Mouse (Mus musculus): ENCODE measurements around the gene A430078G23Rik. TPM values are rescaled to one million over a fixed set of nuclear protein-coding genes. Genes with fewer than 3 reads are reported as not detected.
A peak's percentile ranks its signal among the peaks of the same experiment; 100 is the strongest.

The A430078G23Rik gene
- polyA plus RNA-seq, 2 experiments: 0.33 to 0.36 TPM

DNA sequence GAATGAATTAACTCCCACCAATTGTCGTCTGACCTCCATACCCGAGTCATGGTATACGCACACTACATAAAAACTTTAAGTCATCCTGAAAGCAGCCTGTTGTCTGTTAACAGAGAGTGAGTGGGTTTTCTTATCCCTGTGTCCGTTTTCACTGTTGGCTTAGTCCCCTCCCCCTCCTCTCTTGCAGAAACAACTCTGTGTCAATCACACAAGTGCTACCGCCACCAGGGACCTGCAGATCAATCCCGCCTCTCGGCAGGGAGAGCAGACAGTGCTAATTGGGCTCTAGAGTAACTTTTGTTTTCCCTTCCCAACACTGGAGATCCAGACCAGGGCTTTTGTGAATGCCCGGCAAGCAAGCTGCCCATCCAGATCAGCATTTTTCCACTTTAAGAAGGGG, 64.2 kb downstream of the A430078G23Rik start:
- Histone ChIP-seq H3K9ac (replicated peaks) (no peak overlapping the region), H3K27ac (no peak overlapping the region), H3K36me3 (replicated peaks; ENCODE audit: control insufficient read depth, insufficient read depth, low read depth) (no peaks in the 10 kb centered on the region), H3K4me1 (replicated peaks; ENCODE audit: control insufficient read depth in 2 of 2, insufficient read depth in 2 of 2, low read length in 1 of 2) (peaks cover 14 to 39% of the 10 kb centered on the region in 2 experiments), H3K27me3 (ENCODE audit: control insufficient read depth, insufficient read depth, low read length) (no peaks in the 10 kb centered on the region), H3K4me2 (ENCODE audit: low read depth) (peak overlapping the region; percentile 8), H3K4me3 (ENCODE audit: insufficient read depth in 1 of 2, low read depth in 2 of 2, low read length in 2 of 2) (no peak overlapping the region), H3K9me3 (ENCODE audit: control insufficient read depth, low read length) (no peaks in the 10 kb centered on the region)
- ATAC-seq (ENCODE audit: insufficient read depth): peak; percentile 33; the same call in 1 of the 2 replicates
- WGBS (ENCODE audit: insufficient replicate concordance): 24% methylated on average over 8 of the region's 8 CpGs
- DNase-seq (ENCODE audit: low read depth in 3 of 3, low spot score in 3 of 3): no peak
- TF ChIP-seq EP300 (IDR thresholded peaks at IDR 0.05; ENCODE audit: low read depth) (no peak), CTCF (IDR thresholded peaks at IDR 0.05; ENCODE audit: low read depth) (no peak)

DNA sequence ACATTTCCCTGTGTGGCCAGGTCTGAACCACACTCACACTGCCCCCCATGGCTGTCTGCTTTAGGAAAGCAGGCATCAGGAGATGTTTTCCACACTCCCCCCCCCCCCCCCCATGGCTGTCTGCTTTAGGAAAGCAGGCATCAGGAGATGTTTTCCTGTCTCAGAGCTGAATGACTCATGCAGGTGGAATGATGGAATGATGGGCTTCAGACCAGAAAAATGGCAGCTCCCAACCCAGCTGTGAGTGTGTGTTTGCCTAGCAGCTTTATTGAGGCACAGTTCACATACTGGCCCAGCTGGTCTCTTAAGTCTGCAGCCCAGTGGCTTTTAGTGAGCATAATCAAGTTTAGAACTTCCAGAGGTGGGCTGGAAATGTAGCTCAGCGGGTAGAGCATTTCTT, 64.9 kb downstream of the A430078G23Rik start:
- H3K36me3 ChIP-seq (replicated peaks; ENCODE audit: control insufficient read depth, insufficient read depth, low read depth): no peaks in the 10 kb centered on the region
- peaks cover 7 to 33% of the 10 kb centered on the region in 2 experiments for H3K4me1 ChIP-seq (replicated peaks; ENCODE audit: control insufficient read depth in 2 of 2, insufficient read depth in 2 of 2, low read length in 1 of 2)
- TF ChIP-seq EP300 (IDR thresholded peaks at IDR 0.05; ENCODE audit: low read depth): no peak
- TF ChIP-seq CTCF (IDR thresholded peaks at IDR 0.05; ENCODE audit: low read depth): no peak
- no peaks in the 10 kb centered on the region for H3K9me3 ChIP-seq (ENCODE audit: control insufficient read depth, low read length)
- DNase-seq (ENCODE audit: low read depth in 3 of 3, low spot score in 3 of 3) (no peak), ATAC-seq (ENCODE audit: insufficient read depth) (no peak)
- H3K4me2 ChIP-seq (ENCODE audit: low read depth): no peak overlapping the region
- no peak overlapping the region for H3K4me3 ChIP-seq (ENCODE audit: insufficient read depth in 1 of 2, low read depth in 2 of 2, low read length in 2 of 2)
- no peak overlapping the region for H3K9ac ChIP-seq (replicated peaks)
- no peaks in the 10 kb centered on the region for H3K27me3 ChIP-seq (ENCODE audit: control insufficient read depth, insufficient read depth, low read length)
- no peak overlapping the region for H3K27ac ChIP-seq
- WGBS (ENCODE audit: insufficient replicate concordance): 67% methylated on average over 1 of the region's 1 CpGs

DNA sequence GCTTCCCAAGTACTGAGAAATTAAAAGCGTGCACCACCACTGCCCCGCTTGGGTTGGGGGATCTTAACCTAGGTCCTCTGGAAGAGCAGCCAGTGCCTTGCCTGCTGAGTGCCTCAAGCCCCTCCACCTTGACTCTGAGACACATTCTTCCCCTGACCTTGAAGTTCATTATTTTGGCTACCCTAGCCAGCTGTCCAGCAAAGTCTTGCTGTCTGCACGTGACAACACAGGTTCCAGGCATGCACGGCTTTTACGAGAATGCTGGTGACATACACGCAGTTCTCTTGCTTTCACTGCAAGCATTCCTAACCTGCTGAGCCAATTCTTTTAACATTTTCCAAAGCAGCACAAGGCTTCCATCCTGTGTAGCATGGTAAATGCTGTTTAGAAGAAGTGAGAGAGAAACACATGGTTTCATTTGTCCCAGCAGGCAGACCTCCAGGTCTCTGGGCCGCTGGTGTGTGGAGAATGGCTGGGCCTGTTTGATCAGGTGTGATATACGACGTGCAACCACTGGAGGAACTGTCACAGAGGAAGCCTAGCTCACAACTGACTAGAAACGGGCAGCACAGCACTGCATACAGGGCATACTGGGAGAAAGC, 67.0 kb downstream of the A430078G23Rik start:
- no peak for ATAC-seq (ENCODE audit: insufficient read depth)
- H3K9me3 ChIP-seq (ENCODE audit: control insufficient read depth, low read length): no peaks in the 10 kb centered on the region
- no peak overlapping the region for H3K4me2 ChIP-seq (ENCODE audit: low read depth)
- no peak overlapping the region for H3K27ac ChIP-seq
- H3K27me3 ChIP-seq (ENCODE audit: control insufficient read depth, insufficient read depth, low read length): no peaks in the 10 kb centered on the region
- H3K9ac ChIP-seq (replicated peaks): no peak overlapping the region
- peaks cover 0 to 16% of the 10 kb centered on the region in 2 experiments; a peak in 2 of 4 replicates for H3K4me1 ChIP-seq (replicated peaks; ENCODE audit: control insufficient read depth in 2 of 2, insufficient read depth in 2 of 2, low read length in 1 of 2)
- TF ChIP-seq CTCF (IDR thresholded peaks at IDR 0.05; ENCODE audit: low read depth) (no peak), EP300 (IDR thresholded peaks at IDR 0.05; ENCODE audit: low read depth) (no peak)
- DNase-seq (ENCODE audit: low read depth in 3 of 3, low spot score in 3 of 3): no peak
- no peaks in the 10 kb centered on the region for H3K36me3 ChIP-seq (replicated peaks; ENCODE audit: control insufficient read depth, insufficient read depth, low read depth)
- H3K4me3 ChIP-seq (ENCODE audit: insufficient read depth in 1 of 2, low read depth in 2 of 2, low read length in 2 of 2): no peak overlapping the region
- WGBS (ENCODE audit: insufficient replicate concordance): 75% methylated on average over 10 of the region's 10 CpGs

DNA sequence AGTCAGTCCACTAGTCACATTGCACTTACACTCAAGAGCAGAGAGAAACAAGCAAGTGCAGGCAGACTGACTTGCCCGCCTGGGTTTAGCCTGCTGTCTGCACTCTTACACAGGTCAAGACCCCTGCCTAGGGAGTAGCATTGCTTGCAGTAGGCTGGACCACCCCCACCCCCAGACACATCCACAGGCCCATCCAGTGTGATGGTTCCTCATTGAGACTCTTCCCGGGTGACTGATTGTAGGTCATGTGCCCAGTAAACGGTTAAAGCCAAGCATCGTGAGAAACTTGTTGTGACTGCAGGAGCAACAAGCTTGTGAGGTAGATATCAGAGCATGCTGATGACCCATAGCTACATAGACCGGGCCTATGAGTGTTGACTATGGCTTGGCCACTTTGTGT, 68.3 kb downstream of the A430078G23Rik start:
- DNase-seq (ENCODE audit: low read depth in 3 of 3, low spot score in 3 of 3) (no peak), ATAC-seq (ENCODE audit: insufficient read depth) (no peak)
- Histone ChIP-seq H3K4me2 (ENCODE audit: low read depth) (no peak overlapping the region), H3K4me3 (ENCODE audit: insufficient read depth in 1 of 2, low read depth in 2 of 2, low read length in 2 of 2) (no peak overlapping the region), H3K9me3 (ENCODE audit: control insufficient read depth, low read length) (no peaks in the 10 kb centered on the region), H3K27ac (no peak overlapping the region), H3K9ac (replicated peaks) (no peak overlapping the region), H3K36me3 (replicated peaks; ENCODE audit: control insufficient read depth, insufficient read depth, low read depth) (no peaks in the 10 kb centered on the region), H3K4me1 (replicated peaks; ENCODE audit: control insufficient read depth in 2 of 2, insufficient read depth in 2 of 2, low read length in 1 of 2) (peaks cover 0 to 14% of the 10 kb centered on the region in 2 experiments; a peak in 2 of 4 replicates), H3K27me3 (ENCODE audit: control insufficient read depth, insufficient read depth, low read length) (no peaks in the 10 kb centered on the region)
- TF ChIP-seq CTCF (IDR thresholded peaks at IDR 0.05; ENCODE audit: low read depth) (no peak), EP300 (IDR thresholded peaks at IDR 0.05; ENCODE audit: low read depth) (no peak)
- 68% methylated on average over 5 of the region's 5 CpGs for WGBS (ENCODE audit: insufficient replicate concordance)

DNA sequence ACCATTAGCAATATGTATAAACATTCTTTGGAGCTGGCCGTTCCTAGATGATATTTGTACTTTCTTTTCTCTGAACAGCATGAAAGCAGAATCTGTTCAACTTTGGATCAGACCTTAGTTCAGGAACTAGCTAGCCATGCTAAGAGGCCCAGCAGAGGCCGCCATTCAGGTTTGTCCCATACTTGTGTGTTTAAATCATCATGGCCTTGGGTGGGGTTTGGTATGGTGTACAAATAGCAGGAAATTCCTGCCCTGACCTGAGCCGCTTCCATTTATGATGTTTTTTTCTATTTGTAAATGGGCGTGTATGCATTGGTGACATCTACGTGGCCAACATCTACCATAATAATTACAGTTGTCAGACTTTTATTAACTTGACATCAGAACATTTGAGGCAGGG, 72.0 kb downstream of the A430078G23Rik start:
- Histone ChIP-seq H3K4me1 (replicated peaks; ENCODE audit: control insufficient read depth in 2 of 2, insufficient read depth in 2 of 2, low read length in 1 of 2) (no peaks in the 10 kb centered on the region), H3K9ac (replicated peaks) (no peak overlapping the region), H3K27ac (no peak overlapping the region), H3K27me3 (ENCODE audit: control insufficient read depth, insufficient read depth, low read length) (no peaks in the 10 kb centered on the region), H3K4me3 (ENCODE audit: insufficient read depth in 1 of 2, low read depth in 2 of 2, low read length in 2 of 2) (no peak overlapping the region), H3K36me3 (replicated peaks; ENCODE audit: control insufficient read depth, insufficient read depth, low read depth) (no peaks in the 10 kb centered on the region), H3K9me3 (ENCODE audit: control insufficient read depth, low read length) (no peaks in the 10 kb centered on the region), H3K4me2 (ENCODE audit: low read depth) (no peak overlapping the region)
- DNase-seq (ENCODE audit: low read depth in 3 of 3, low spot score in 3 of 3) (no peak), ATAC-seq (ENCODE audit: insufficient read depth) (no peak)
- 76% methylated on average over 5 of the region's 5 CpGs for WGBS (ENCODE audit: insufficient replicate concordance)
- TF ChIP-seq EP300 (IDR thresholded peaks at IDR 0.05; ENCODE audit: low read depth): no peak
- TF ChIP-seq CTCF (IDR thresholded peaks at IDR 0.05; ENCODE audit: low read depth): no peak

All from liver, embryonic 14.5 days (tissue).